Mouse (Mus musculus): ENCODE results near the gene Clec4n. TPM values are rescaled to one million over a fixed set of nuclear protein-coding genes. Genes with fewer than 3 reads are reported as not detected.
"Not testable (repeated sequence)": the region's sequence is repeated elsewhere in the genome, so short reads cannot be mapped to it uniquely, and the experiment has no call there.

Clec4n gene
- total RNA-seq, 1 experiment from 2014 or later, result 1.5 TPM

- no peak for DNase-seq
Observed at GRCm38 (mm10) chr6:123292751-123293400, 63.2 kb downstream of the Clec4n start.

GRCm38 (mm10) chr6:123293509-123293908 is 63.9 kb downstream of the Clec4n start:
- not testable (repeated sequence) for DNase-seq

Other genes starting within 250 kb of the Clec4n start
- gene Clec4a4, start 239.5 kb upstream of the Clec4n start, total RNA-seq (2021), result not detected in 2 replicates
- 0.52 TPM in 1 of 2 replicates, not detected in the other for gene Clec4b1, start 179.9 kb upstream of the Clec4n start, total RNA-seq (2021)
- gene Clec4a2, start 123.4 kb upstream of the Clec4n start, total RNA-seq (2021), result 2.2 and 2.4 TPM in 2 replicates
- not detected in 2 replicates for gene Clec4b2, start 57.0 kb upstream of the Clec4n start, total RNA-seq (2021)
- gene Clec4d, start 32.3 kb downstream of the Clec4n start, total RNA-seq (2021), result 0.36 TPM in 1 of 2 replicates, not detected in the other
- not detected in 2 replicates for gene Clec4e, start 60.0 kb downstream of the Clec4n start, total RNA-seq (2021)
- gene Vmn2r19, start 78.5 kb downstream of the Clec4n start, total RNA-seq (2021), result not detected in 2 replicates
- not detected in 2 replicates for gene Vmn2r20, start 188.3 kb downstream of the Clec4n start, total RNA-seq (2021)

Measured in adrenal gland, postnatal 25 days (tissue).